Mouse (Mus musculus) ZHBTc4 (cell line): Measurements from ENCODE around the gene Hspd1.
"Not testable (repeated sequence)": the region's sequence is repeated elsewhere in the genome, so short reads cannot be mapped to it uniquely, and the experiment has no call there.

Experiments
- DNase-seq: peaks from one replicate; pipeline ENCODE4 v3.0.0-alpha.2; 2011; ENCODE audit warnings: low read depth, low spot score

The Hspd1 gene

GRCm38 (mm10) chr1:55087932-55088610, at the start of gene Hspd1, which contains the start of gene Hspe1:
TSS of gene Hspd1 (minus strand) at chr1:55088243.
TSS of gene Hspe1 (plus strand) at chr1:55088132.
- DNase-seq = peak; percentile 99

GRCm38 (mm10) chr1:55135846-55136245, 47.8 kb upstream of the Hspd1 start:
- DNase-seq = peak; percentile 63

- no peak for DNase-seq
Measured at GRCm38 (mm10) chr1:55134301-55134700, 46.3 kb upstream of the Hspd1 start.

- DNase-seq = no peak
Measured at GRCm38 (mm10) chr1:55133173-55133572, 45.1 kb upstream of the Hspd1 start.

- no peak for DNase-seq
Measured at GRCm38 (mm10) chr1:55132308-55132707, 44.3 kb upstream of the Hspd1 start.

- peak; percentile 73 for DNase-seq
Measured at GRCm38 (mm10) chr1:55131424-55132014, 43.5 kb upstream of the Hspd1 start.

- peak; percentile 96 for DNase-seq
Measured at GRCm38 (mm10) chr1:55130943-55131401, 42.9 kb upstream of the Hspd1 start, which contains the start of gene Mob4. TSS of gene Mob4 (plus strand) at chr1:55131231.

- DNase-seq = no peak
Measured at GRCm38 (mm10) chr1:55130190-55130916, 42.3 kb upstream of the Hspd1 start.

- peak; percentile 46 for DNase-seq
Measured at GRCm38 (mm10) chr1:55129716-55130115, 41.7 kb upstream of the Hspd1 start.

GRCm38 (mm10) chr1:55124136-55124535, 36.1 kb upstream of the Hspd1 start:
- DNase-seq = not testable (repeated sequence)

GRCm38 (mm10) chr1:55123561-55123960, 35.5 kb upstream of the Hspd1 start:
- no peak for DNase-seq

- no peak for DNase-seq
Measured at GRCm38 (mm10) chr1:55123046-55123445, 35.0 kb upstream of the Hspd1 start.

GRCm38 (mm10) chr1:55109066-55109766, 21.2 kb upstream of the Hspd1 start:
- no peak for DNase-seq

- DNase-seq = peak; percentile 97
Measured at GRCm38 (mm10) chr1:55108473-55108872, 20.4 kb upstream of the Hspd1 start.

- peak; percentile 39 for DNase-seq
Measured at GRCm38 (mm10) chr1:55107644-55108043, 19.6 kb upstream of the Hspd1 start.

GRCm38 (mm10) chr1:55106919-55107585, 19.0 kb upstream of the Hspd1 start:
- peak; percentile 50 for DNase-seq

GRCm38 (mm10) chr1:55092469-55092868, 4.4 kb upstream of the Hspd1 start:
- DNase-seq = no peak

- no peak for DNase-seq
Measured at GRCm38 (mm10) chr1:55092056-55092455, 4.0 kb upstream of the Hspd1 start.

GRCm38 (mm10) chr1:55089498-55090064, 1.5 kb upstream of the Hspd1 start:
- DNase-seq = no peak

GRCm38 (mm10) chr1:55088611-55089497, 811 bp upstream of the Hspd1 start:
- no peak for DNase-seq
